Mouse (Mus musculus) megakaryocyte, embryonic 14.5 days (primary cell): Measurements from ENCODE around the gene Kcnma1.

Experiments used
- FLI1 ChIP-seq: IDR thresholded peaks from 2 replicates; pipeline ENCODE4 v1.6.1; 2012; ENCODE audit warnings: low read length, inconsistent platforms, mixed read lengths
- GATA1 ChIP-seq: IDR thresholded peaks from 3 replicates; pipeline ENCODE4 v1.6.1; 2012; ENCODE audit warnings: mixed read lengths, low read length, inconsistent platforms, borderline replicate concordance

DNA sequence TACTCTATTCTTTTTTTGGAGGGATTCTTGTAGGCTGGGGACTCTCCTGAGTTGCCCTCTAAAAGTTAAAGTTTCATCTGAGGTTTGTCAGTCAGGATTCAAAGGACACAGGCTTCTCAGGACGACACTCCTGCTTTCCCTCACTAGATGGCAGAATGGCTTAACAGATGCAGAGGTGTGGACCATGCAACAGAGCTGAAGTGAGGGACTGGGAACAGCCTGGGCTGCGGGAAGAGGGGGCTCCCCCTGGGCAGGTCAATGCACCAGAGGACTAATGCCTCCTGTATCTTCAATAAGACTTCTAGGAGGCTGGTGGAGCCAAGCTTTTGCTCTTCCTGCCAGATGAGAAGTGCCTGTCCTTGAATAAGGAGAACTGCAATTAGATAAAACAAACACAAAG lies 438.3 kb downstream of the Kcnma1 start:
- TF ChIP-seq GATA1 = no peak
- TF ChIP-seq FLI1 = no peak
